Mouse (Mus musculus) spleen, adult 2 months (tissue): ENCODE data around the gene Armcx1.

Experiments used
- CTCF ChIP-seq: fragments of 200-500 bp; IDR thresholded peaks from 2 replicates; pipeline ENCODE4 v1.5.1; 2011; ENCODE audit warnings: mild to moderate bottlenecking, inconsistent platforms; ENCODE audit not compliant: insufficient read depth, insufficient read length, insufficient replicate concordance; ENCODE audit errors: extremely low read depth
- POLR2A ChIP-seq: fragments of 200-500 bp; IDR thresholded peaks from 2 replicates; pipeline ENCODE4 v1.6.1; 2011; ENCODE audit warnings: low read depth, low read length, inconsistent platforms

GRCm38 (mm10) chrX:134752584-134752983, 34.8 kb downstream of the Armcx1 start:
- TF ChIP-seq CTCF (no peak), POLR2A (no peak)
